Mouse (Mus musculus) heart, embryonic 15.5 days (tissue): ENCODE data around the gene Ralgds. TPM values are rescaled to one million over a fixed set of nuclear protein-coding genes. Genes with fewer than 3 reads are reported as not detected.
A peak's percentile ranks its signal among the peaks of the same experiment; 100 is the strongest.

Experiments used
- ATAC-seq: fragments of 200-750 bp; cut with Nextera tagmentation; replicated peaks from 2 replicates; pipeline ENCODE4 v1.8.0; 2017; ENCODE audit warnings: low read depth, moderate TSS enrichment; ENCODE audit not compliant: insufficient number of reproducible peaks, insufficient read depth, low FRiP score
- H3K27ac ChIP-seq: fragments of 300-500 bp; sonication (generic); 2 replicates; pipeline ENCODE4 v1.5.1; 2015; ENCODE audit warnings: mild to moderate bottlenecking, inconsistent platforms
- H3K27me3 ChIP-seq: fragments of 300-500 bp; sonication (generic); 2 replicates; pipeline ENCODE4 v1.6.1; 2015; ENCODE audit warnings: inconsistent platforms
- H3K36me3 ChIP-seq: fragments of 300-500 bp; sonication (generic); 2 replicates; pipeline ENCODE4 v1.6.1; 2015; ENCODE audit warnings: mild to moderate bottlenecking, inconsistent platforms
- H3K4me1 ChIP-seq: fragments of 300-500 bp; sonication (generic); replicated peaks from 2 replicates; pipeline ENCODE4 v1.6.1; 2015; ENCODE audit warnings: inconsistent platforms
- H3K4me2 ChIP-seq: fragments of 300-500 bp; sonication (generic); 2 replicates; pipeline ENCODE4 v1.6.1; 2015; ENCODE audit warnings: inconsistent platforms, mild to moderate bottlenecking, moderate library complexity
- H3K4me3 ChIP-seq: fragments of 300-500 bp; sonication (generic); 2 replicates; pipeline ENCODE4 v1.5.1; 2015; ENCODE audit warnings: mild to moderate bottlenecking, inconsistent platforms
- H3K9ac ChIP-seq: fragments of 300-500 bp; sonication (generic); 2 replicates; pipeline ENCODE4 v1.6.1; 2015; ENCODE audit warnings: mild to moderate bottlenecking, inconsistent platforms
- H3K9me3 ChIP-seq: fragments of 300-500 bp; sonication (generic); replicated peaks from 2 replicates; pipeline ENCODE4 v1.6.1; 2016; ENCODE audit warnings: inconsistent platforms
- WGBS: fragments of 180-500 bp; shearing (Covaris S2); methylation state at CpG from one replicate; pipeline ENCODE4 v1.1.7; 2015; ENCODE audit warnings: mixed read lengths; 5-methylcytosine and 5-hydroxymethylcytosine counted together
- polyA plus RNA-seq: library from polyadenylated mRNA; unstranded; fragments of >200 nt; fragmentation: Nextera tagmentation; extraction: Ambion mirVana; gene quantifications from 2 replicates; pipeline ENCODE4 v1.2.1, GENCODE M21; 2015

The Ralgds gene
- polyA plus RNA-seq, 1 experiment from 2014 or later: 17.5 TPM

GRCm38 (mm10) chr2:28535263-28535540, 22.3 kb downstream of the Ralgds start:
- Histone ChIP-seq H3K27me3 (no peaks in the 10 kb centered on the region), H3K4me3 (peak overlapping the region; percentile 78), H3K4me1 (peaks cover 92% of the 10 kb centered on the region), H3K9ac (no peak overlapping the region), H3K27ac (peak overlapping the region; percentile 84), H3K4me2 (peak overlapping the region; percentile 88), H3K36me3 (no peaks in the 10 kb centered on the region), H3K9me3 (no peaks in the 10 kb centered on the region)
- ATAC-seq: no peak
- WGBS: 35% methylated on average over 4 of the region's 4 CpGs

- 32% methylated on average over 7 of the region's 7 CpGs for WGBS
- H3K4me3 ChIP-seq: peak overlapping the region; percentile 78; the same call in 1 of the 2 replicates
- peaks cover 94% of the 10 kb centered on the region for H3K4me1 ChIP-seq
- H3K27me3 ChIP-seq: no peaks in the 10 kb centered on the region
- no peaks in the 10 kb centered on the region for H3K9me3 ChIP-seq
- peak overlapping the region; percentile 84 for H3K27ac ChIP-seq
- ATAC-seq: no peak
- H3K4me2 ChIP-seq: peak overlapping the region; percentile 88
- no peaks in the 10 kb centered on the region for H3K36me3 ChIP-seq
- no peak overlapping the region for H3K9ac ChIP-seq
Observed at GRCm38 (mm10) chr2:28535650-28536049, 22.7 kb downstream of the Ralgds start.

- H3K27ac ChIP-seq: peak overlapping the region; percentile 84
- H3K36me3 ChIP-seq: no peaks in the 10 kb centered on the region
- no peaks in the 10 kb centered on the region for H3K9me3 ChIP-seq
- peaks cover 89% of the 10 kb centered on the region for H3K4me1 ChIP-seq
- no peak for ATAC-seq
- no peak overlapping the region for H3K9ac ChIP-seq
- H3K4me3 ChIP-seq: no peak overlapping the region
- WGBS: 46% methylated on average over 4 of the region's 4 CpGs
- H3K4me2 ChIP-seq: peak overlapping the region; percentile 88
- H3K27me3 ChIP-seq: no peaks in the 10 kb centered on the region
Observed at GRCm38 (mm10) chr2:28536166-28536565, 23.2 kb downstream of the Ralgds start.

GRCm38 (mm10) chr2:28536766-28537633, 24.1 kb downstream of the Ralgds start:
- H3K27me3 ChIP-seq: no peaks in the 10 kb centered on the region
- H3K9ac ChIP-seq: no peak overlapping the region
- H3K27ac ChIP-seq: peak overlapping the region; percentile 84; the same call in 1 of the 2 replicates
- no peak overlapping the region for H3K4me3 ChIP-seq
- ATAC-seq: no peak
- no peaks in the 10 kb centered on the region for H3K36me3 ChIP-seq
- peaks cover 84% of the 10 kb centered on the region for H3K4me1 ChIP-seq
- 77% methylated on average over 11 of the region's 11 CpGs for WGBS
- no peaks in the 10 kb centered on the region for H3K9me3 ChIP-seq
- H3K4me2 ChIP-seq: no peak overlapping the region; the same call in 1 of the 2 replicates

GRCm38 (mm10) chr2:28537634-28537920, 24.7 kb downstream of the Ralgds start:
- no peak overlapping the region for H3K4me3 ChIP-seq
- H3K9ac ChIP-seq: no peak overlapping the region
- 61% methylated on average over 4 of the region's 4 CpGs for WGBS
- H3K27ac ChIP-seq: no peak overlapping the region
- H3K4me1 ChIP-seq: peaks cover 79% of the 10 kb centered on the region
- no peak overlapping the region for H3K4me2 ChIP-seq
- peaks cover 5% of the 10 kb centered on the region for H3K36me3 ChIP-seq
- no peak for ATAC-seq
- H3K9me3 ChIP-seq: no peaks in the 10 kb centered on the region
- no peaks in the 10 kb centered on the region for H3K27me3 ChIP-seq

- Histone ChIP-seq H3K4me3 (no peak overlapping the region), H3K4me1 (peaks cover 73% of the 10 kb centered on the region), H3K36me3 (peaks cover 7% of the 10 kb centered on the region), H3K9ac (no peak overlapping the region), H3K4me2 (no peak overlapping the region), H3K9me3 (no peaks in the 10 kb centered on the region), H3K27me3 (no peaks in the 10 kb centered on the region), H3K27ac (peak overlapping the region; percentile 64; the same call in 1 of the 2 replicates)
- no peak for ATAC-seq
- WGBS: 71% methylated on average over 8 of the region's 8 CpGs
Observed at GRCm38 (mm10) chr2:28537995-28538816, 25.3 kb downstream of the Ralgds start.

GRCm38 (mm10) chr2:28538817-28539128, 25.8 kb downstream of the Ralgds start:
- Histone ChIP-seq H3K4me2 (no peak overlapping the region), H3K36me3 (peaks cover 11% of the 10 kb centered on the region), H3K9me3 (no peaks in the 10 kb centered on the region), H3K4me3 (no peak overlapping the region), H3K27me3 (no peaks in the 10 kb centered on the region), H3K4me1 (peaks cover 69% of the 10 kb centered on the region), H3K9ac (peak overlapping the region; percentile 12; the same call in 1 of the 2 replicates), H3K27ac (peak overlapping the region; percentile 64)
- ATAC-seq: no peak
- WGBS: 71% methylated on average over 1 of the region's 1 CpGs

- peaks cover 11% of the 10 kb centered on the region for H3K36me3 ChIP-seq
- WGBS: 48% methylated on average over 7 of the region's 7 CpGs
- 0 out of 2 replicates have a peak overlapping the region, but pooled peaks have one; percentile 7 for H3K4me2 ChIP-seq
- H3K9me3 ChIP-seq: no peaks in the 10 kb centered on the region
- no peak overlapping the region for H3K4me3 ChIP-seq
- peak overlapping the region; percentile 12; the same call in 1 of the 2 replicates for H3K9ac ChIP-seq
- H3K27me3 ChIP-seq: no peaks in the 10 kb centered on the region
- ATAC-seq: no peak; the same call in 1 of the 2 replicates
- H3K27ac ChIP-seq: peak overlapping the region; percentile 64
- peaks cover 64% of the 10 kb centered on the region for H3K4me1 ChIP-seq
Observed at GRCm38 (mm10) chr2:28539206-28539605, 26.3 kb downstream of the Ralgds start.

GRCm38 (mm10) chr2:28539949-28540348, 27.0 kb downstream of the Ralgds start:
- Histone ChIP-seq H3K27me3 (no peaks in the 10 kb centered on the region), H3K4me1 (peaks cover 57% of the 10 kb centered on the region), H3K36me3 (peaks cover 16% of the 10 kb centered on the region), H3K9me3 (no peaks in the 10 kb centered on the region), H3K4me2 (no peak overlapping the region), H3K9ac (no peak overlapping the region), H3K4me3 (no peak overlapping the region), H3K27ac (peak overlapping the region; percentile 64; the same call in 1 of the 2 replicates)
- no peak for ATAC-seq
- 56% methylated on average over 2 of the region's 2 CpGs for WGBS

GRCm38 (mm10) chr2:28540587-28541227, 27.8 kb downstream of the Ralgds start:
- Histone ChIP-seq H3K4me2 (no peak overlapping the region), H3K27me3 (no peaks in the 10 kb centered on the region), H3K27ac (no peak overlapping the region), H3K4me1 (peaks cover 49% of the 10 kb centered on the region), H3K9me3 (no peaks in the 10 kb centered on the region), H3K9ac (no peak overlapping the region), H3K4me3 (no peak overlapping the region), H3K36me3 (peaks cover 22% of the 10 kb centered on the region)
- WGBS: 82% methylated on average over 8 of the region's 8 CpGs
- ATAC-seq: no peak

GRCm38 (mm10) chr2:28543894-28544293, 31.0 kb downstream of the Ralgds start:
- H3K27ac ChIP-seq: no peak overlapping the region
- H3K36me3 ChIP-seq: peaks cover 27% of the 10 kb centered on the region
- no peak overlapping the region for H3K9ac ChIP-seq
- H3K4me1 ChIP-seq: peaks cover 21% of the 10 kb centered on the region
- no peak overlapping the region for H3K4me2 ChIP-seq
- WGBS: 79% methylated on average over 8 of the region's 8 CpGs
- no peak for ATAC-seq
- no peaks in the 10 kb centered on the region for H3K27me3 ChIP-seq
- H3K4me3 ChIP-seq: no peak overlapping the region
- no peaks in the 10 kb centered on the region for H3K9me3 ChIP-seq
